Mouse (Mus musculus): ENCODE data around the gene Rpl41. TPM values are rescaled to one million over a fixed set of nuclear protein-coding genes. Genes with fewer than 3 reads are reported as not detected.

The Rpl41 gene
- 1,000 to 10,000 TPM; 2,845 to 2,862 TPM for total RNA-seq (2021)
- long read RNA-seq, experiment 1, transcript Rpl41-206 (3 exons, 544 nt) = minor isoform, 112 of 1,811 reads
- long read RNA-seq, experiment 1, transcript Rpl41-203 (4 exons, 437 nt) = minor isoform, 32 of 1,811 reads
- long read RNA-seq, experiment 1, transcript Rpl41-201 (4 exons, 582 nt) = major isoform, 1,594 of 1,811 reads
- long read RNA-seq, experiment 1, partial matches to known transcripts = 4 of 1,811 reads
- long read RNA-seq, experiment 1, other reads (novel, unspliced or antisense) = 65 of 1,811 reads
- long read RNA-seq, experiment 2, transcript Rpl41-201 (4 exons, 582 nt) = major isoform, 1,062 of 1,195 reads
- long read RNA-seq, experiment 2, transcript Rpl41-206 (3 exons, 544 nt) = minor isoform, 81 of 1,195 reads
- long read RNA-seq, experiment 2, transcript Rpl41-203 (4 exons, 437 nt) = minor isoform, 26 of 1,195 reads
- long read RNA-seq, experiment 2, partial matches to known transcripts = 19 of 1,195 reads
- long read RNA-seq, experiment 2, other reads (novel, unspliced or antisense) = 4 of 1,195 reads

DNA sequence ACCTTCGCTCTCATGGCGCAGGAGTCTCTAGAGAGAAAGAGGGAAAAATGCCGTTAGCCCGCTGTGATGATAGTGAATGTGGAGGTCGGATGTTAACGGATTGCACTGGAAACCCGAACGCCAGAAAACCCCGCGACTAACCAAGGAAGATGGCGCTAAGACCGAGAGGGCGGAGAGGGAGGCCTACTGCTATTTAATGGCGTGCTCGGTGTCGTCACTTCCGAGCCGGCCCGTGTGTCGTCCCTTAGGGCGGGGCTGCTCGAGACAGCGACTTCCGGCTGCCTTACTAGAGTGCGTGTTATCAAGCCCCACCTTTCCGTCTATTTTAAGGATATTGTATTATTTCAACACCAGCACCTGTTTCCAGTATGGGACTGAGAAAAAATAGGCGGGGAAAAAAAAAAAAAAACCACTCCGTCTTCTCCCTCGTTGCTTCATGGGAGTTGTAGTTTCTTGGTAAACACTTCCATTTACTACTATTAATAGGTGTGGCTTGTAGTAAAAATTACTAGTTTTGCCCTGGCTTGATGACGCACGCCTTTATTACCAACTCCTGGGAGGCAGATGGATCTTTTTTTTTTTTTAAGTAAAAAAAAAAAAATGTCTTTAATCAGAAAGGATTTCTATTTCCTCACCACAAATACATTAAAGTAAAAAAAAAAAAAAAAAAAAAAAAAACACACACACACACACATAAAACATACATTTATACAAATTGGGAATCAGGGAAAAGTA lies at the start of gene Rpl41:
Gene Rpl41 (minus strand): TSS at position 359 of the 735 bp plus-strand sequence.
- peak; percentile 93 to 94 for DNase-seq

DNA sequence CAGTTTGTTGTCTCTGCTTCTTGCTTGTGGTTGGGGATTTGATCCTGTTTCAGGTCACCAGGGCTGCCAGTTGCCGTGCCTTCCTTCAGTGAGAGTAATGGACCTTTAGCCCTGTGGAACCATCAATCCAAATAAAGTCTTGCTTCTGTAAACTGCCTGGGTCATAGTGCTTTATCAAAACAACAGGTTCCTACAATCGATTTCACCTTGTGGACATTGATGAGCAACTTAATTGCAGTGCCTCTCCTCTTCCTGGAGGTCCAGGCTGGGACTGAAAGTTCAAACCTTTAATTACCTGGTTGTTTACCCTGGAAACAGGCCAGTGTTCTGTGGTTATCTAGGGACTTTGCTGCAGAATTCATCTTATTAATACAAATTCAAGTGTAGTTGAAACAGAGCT lies 49.4 kb upstream of the Rpl41 start:
- no peak for DNase-seq

DNA sequence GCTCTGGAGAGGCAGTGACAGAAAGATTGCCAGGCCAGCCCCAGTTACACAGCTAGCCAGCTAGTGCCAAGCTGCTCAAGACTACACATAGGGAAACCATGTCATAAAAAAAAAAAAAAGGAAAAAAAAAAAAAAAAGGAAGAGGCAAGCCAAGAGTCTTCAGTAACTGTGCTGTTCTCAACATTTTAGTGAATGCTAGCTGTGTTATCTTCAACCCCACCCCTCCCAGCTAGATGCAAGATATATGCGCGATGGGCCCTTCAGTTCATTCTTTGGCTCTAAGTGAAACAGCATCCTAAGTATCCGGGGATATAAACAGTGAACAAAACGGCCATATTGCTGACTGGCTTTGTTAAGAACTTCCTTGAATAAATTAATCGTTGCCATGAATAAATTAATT lies 43.7 kb upstream of the Rpl41 start:
- DNase-seq = no peak

DNA sequence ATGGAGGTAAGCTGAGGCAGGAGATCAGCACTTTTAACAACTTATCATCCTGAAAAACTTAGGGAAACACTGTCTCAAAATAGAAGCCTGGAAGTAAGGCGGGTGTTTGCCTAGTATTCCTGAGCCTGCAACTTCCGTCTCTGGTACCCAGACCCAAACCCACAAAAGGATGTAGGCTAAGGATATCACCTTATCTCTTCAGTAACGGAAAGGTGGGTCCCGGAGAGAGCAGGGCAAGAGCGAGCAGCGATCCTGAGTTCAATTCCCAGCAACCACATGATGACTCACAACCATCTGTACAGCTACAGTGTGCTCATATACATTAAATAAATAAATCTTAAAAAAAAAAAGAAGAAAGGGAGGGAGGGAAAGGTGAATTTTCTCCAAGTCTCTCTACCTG lies 42.3 kb upstream of the Rpl41 start:
- no peak for DNase-seq

DNA sequence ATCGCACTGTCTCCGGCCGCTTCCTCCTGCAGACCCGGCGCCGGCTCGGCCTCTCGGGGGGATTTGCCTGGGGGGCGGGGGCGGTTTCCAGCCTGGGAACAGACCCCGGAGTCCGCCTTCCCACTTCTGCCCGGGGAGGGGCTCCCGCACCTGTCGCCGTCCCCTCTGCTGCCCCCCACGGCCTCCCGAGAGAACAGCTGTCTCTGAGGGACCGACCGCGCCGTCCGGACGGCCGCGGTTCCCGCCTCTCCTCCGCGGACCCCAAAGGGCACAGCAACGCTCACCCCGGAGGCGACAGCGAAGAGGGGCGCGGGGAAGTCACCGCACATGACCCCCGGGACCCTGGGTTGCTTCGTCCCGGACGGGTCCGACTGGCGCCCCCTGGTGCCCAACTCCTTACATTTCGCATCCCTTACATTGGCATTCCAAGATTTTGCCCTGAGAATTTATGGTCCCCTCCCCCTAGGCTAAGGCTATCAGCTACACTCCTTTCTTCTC lies 41.1 kb upstream of the Rpl41 start:
- DNase-seq = peak; percentile 71 to 86

DNA sequence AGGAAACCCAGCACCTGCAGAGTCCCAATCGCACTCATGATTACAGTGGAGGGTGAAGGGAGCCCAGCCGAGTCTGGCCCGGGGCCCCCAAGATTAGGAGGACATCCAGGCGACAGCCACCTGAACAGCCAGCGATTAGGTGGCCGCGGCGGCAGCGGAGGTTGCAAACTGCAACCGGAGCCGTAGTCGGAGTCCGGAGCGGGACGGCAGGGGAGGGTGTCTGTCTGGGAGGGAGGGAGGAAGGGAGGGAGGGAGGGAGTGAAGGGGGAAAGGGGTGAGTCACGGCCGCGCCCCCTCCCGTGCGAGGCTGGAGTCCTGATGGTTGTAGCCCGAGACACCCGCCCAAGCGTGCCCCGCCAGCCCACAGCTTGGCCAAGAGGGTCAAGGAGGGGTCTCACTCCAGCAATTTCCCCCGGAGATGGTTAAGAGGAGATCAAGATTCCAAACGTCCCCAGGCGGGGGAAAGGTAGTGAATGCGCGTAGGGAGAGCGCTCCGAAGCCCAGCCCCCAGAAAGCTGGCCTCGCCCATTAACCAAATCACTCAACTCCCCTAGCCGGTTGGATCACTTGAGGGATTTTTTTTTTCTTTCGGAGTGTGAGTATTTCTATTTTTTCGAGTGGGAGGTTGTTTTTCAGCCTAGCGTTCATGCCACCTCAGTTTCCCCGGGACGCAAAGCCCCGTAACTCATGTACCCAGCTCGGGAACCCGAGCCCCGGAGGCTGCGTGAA lies 40.5 kb upstream of the Rpl41 start, which contains the start of gene Erbb3:
Gene Erbb3 (minus strand): TSS at position 189 of the 729 bp plus-strand sequence.
- DNase-seq = peak; percentile 69 to 78

DNA sequence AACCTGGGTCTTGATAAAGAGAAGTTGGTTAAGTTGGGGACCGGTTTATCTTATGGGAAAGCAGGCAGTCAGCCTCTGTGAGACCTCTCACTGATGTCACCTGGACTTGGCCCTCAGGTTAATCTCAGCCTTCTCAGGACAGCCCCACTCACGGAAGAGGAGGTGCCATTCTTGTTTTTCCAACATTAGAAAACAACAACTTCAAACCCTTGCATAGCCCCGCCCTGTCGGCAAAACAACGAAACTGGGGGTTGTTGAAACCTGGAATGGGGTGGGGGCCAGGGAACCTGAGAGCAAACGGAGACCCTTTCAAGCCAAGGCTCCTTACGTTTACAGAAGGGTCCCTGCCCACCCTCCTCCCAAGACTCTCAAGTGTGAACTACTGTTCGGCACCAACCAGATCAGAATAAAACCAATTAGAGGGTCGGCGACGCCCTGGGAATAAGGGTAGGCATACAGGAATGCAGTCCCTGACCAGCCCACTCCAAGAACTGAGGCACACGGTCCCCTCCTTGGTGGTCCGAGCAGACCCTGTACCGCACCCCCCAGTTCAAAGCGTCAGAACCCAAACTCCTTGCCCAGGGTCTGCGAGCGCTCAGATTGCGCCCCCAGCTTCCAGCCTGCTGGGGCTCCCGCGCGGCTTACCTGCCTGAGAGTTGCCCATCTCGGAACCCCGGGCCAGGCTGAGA lies 39.8 kb upstream of the Rpl41 start:
- DNase-seq = no peak

DNA sequence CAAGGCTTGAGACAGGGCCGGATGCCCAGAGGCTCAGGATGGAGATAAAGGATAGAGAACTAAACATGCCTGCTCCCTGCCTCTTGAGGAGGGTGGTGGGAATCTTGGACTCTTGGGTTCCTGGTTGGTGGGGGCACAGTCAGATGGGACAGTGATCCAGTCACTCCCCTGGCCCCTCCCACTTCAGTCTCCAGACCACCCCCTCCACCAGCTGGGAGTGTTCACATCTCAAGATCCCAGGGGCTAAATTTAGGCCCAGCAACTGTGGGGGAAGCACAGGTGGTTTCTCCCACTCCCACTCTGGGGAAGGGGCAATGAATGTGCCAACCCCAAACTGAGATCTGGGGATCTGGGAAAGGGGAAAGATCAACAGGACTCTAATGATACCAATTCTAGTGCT lies 39.0 kb upstream of the Rpl41 start:
- no peak for DNase-seq

DNA sequence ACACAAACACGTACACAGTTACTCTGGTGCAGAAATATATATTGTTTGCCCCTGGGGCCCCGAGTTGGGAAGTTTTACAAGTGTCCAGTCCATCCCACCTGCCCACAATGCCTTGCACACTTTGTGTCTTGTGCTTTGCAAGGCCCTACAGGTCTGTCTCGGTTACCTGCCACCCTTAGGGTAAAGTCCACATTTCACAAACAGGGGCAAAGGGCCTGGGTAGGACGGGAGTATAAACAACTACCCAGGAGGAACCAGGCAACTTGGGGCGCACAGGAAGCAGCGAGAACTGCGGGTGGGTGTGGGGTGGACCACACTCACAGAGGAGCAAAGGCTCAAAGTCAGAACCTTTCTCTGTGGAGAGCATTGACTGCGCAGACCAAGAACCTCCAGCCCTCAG lies 38.6 kb upstream of the Rpl41 start:
- no peak for DNase-seq

DNA sequence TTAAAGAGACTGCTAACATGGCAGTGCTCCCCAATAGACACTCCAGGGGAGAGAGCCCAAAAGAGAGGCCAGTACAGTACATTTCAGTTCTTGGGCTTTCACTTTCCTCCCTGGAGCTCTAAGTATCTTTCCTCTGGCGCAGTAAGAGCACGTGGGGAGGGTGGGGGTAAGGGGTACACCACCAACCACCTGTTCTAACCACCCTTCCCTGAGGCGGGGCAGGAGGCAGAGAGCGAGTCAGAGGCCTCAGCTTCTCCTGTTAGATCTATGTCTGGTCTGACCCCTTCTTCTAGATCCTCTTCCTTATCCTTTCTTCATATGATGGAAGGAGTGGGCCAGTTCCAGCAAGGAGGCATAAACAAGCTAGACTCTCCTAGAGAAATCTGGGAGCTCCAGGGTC lies 38.0 kb upstream of the Rpl41 start:
- DNase-seq = no peak

DNA sequence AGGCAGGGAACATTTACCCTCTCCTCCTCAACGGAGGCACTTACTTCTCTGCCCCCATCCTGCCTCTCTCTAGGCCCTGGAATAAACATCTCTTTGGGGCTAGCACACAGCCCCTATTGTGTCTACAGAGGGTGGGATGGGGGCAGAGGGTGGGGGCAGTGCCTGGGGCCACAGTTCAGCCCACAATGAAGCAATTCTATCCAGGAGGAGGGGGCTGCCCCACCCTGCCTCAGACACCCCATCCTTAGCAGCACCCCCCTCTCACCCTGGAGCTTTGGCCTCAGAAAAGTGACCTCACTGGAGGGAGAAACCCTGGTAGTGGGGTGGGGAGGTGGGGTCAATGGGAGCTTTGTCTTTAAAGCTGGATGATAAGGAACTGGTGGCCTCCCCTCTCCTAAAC lies 37.4 kb upstream of the Rpl41 start:
- DNase-seq = no peak

DNA sequence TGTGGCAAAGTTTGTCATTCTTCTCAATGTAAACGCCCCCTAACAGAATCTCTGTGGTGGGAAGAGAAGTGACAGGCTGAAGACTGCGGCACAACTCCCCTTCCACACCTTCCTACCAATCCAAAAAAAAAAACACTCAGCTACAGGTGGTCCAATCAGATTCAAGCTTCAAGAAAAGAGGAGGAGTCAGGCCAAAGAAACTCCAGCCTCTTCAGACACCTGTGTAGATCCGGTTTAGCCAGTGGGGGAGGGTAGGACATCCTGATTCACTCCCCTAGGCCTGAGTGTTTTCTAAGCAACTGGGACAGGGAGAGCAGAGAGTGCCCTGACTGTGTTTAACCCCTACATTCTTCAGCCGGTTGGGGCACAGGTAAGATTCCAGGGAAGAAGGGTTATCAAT lies 35.3 kb upstream of the Rpl41 start:
- no peak for DNase-seq

DNA sequence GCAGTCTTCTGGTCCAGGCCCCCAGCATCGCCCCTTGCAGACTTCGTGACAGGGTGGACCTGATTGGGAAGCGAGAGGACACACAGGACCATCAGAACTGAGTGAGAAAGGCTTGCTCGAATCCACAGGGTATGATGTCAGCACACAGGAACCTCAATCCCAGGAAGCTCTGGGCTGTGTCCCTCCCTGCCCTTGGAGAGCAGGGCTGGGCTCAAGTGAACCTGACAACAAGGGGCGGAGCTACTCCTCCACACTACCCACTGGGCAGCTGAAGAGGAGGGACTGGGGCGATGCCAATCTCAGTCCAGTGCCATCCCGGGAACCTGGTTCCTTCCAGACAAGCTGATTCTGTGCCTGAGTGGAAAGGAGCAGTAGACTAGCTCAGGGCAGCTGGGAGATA lies 34.5 kb upstream of the Rpl41 start:
- DNase-seq = peak; percentile 74 to 84

DNA sequence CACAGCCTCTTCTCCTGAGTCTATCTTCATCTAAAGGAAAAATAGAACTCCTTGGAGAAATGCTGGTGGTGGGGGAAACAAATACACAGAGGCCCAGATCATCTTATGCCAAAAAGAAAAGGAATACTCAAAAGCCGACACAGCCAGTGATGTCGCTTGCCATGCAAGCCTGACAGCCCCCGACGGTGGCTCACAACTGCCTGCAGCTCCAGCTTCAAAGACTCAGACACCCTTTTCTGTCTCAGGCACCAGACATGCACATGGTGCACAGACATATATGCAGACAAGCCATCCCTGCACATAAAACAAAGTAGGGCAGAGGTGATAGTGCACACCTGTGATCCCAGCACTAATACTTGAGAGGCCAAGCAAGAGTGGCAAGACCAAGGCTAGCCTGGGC lies 30.6 kb upstream of the Rpl41 start:
- no peak for DNase-seq

DNA sequence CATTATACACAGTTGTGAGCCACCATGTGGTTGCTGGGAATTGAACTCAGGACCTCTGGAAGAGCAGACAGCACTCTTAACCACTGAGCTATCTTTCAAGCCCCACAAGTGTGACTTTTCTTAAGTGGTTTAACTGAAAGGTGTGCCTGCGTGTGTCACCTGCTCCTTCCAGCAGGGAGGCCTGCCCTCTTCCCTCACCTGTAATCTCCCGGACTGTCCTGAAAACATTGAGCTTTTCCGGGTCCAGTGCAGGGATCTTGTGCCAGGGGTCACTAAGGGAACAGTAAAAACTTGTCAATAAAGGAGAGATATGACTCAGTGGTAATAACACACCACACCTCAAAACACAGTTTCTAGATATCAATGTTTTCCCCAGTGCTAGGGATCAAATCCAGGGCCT lies 30.2 kb upstream of the Rpl41 start:
- no peak for DNase-seq

DNA sequence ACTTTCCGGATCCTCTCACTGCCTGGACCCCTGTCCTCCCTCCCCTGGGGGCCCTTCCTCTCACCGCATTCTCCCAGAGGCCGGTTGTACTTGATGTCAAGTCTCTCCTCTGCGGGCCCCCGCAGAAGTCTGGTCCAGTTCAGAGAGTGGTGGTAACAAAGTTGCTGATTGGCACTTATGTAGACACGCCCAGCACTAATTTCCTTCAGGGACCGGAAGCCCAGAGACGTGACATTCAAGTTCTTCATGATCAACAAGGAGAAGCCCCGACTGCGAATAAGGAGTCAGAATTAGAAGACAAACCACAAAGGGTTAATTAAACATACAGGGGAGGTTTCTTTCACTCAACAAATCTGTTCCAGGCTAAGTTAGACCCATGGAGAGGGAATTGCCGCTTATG lies 29.2 kb upstream of the Rpl41 start:
- DNase-seq = no peak

DNA sequence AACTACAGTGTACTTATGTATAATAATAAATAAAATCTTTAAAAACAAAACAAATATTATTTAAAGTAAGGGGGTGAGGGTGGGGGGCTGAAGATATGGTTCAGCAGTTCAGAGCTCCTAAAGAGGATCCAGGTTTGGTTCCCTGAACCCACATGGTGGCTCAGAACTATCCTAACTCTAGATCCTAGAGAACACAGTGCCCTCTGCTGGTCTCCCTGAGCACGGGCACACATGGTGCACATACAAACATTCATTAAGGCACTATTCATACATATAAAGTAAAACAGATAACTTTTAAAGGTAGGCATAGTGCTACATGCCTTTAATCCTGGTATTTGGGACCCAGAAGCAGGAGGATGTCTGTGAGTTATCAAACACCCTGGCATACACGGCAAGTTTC lies 26.0 kb upstream of the Rpl41 start:
- DNase-seq = no peak

DNA sequence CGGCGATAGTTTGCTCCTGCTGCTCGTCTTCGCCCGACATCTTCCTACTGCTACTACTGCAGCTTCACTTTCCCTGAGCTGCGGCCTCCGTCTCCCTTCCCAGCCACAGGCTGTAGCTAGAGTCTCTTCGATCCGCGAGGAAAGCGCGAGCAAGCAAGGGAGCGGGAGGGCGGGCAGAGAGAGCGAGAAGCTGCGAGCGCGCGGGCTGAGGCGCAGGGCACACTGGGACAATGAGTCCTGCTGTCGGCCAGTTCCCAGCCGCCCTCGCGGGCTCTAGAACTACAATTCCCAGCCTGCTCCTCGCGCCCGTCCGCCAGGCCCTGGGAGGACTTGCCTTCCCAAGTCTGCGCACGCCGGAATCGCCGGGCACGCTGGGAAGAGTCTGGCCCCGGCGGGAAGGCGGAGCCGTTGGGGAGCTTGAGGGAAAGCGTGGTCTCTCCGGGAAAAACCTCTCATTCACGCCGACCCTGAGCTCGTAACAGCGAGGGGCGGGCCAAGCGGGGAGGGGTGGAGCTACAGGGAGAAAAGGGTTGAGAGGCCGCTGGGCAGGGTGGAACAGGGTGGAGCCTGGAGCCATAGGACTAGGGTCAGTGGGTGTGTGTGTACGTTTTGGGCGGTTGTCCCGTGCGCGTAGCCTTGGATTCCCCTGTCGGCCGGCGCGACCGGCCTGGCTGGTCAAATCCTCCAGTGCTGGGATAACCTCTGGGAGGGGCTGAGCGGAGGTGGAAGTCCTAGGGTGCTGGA lies 16.9 kb upstream of the Rpl41 start, which contains the start of gene Pa2g4:
Gene Pa2g4 (minus strand): TSS at position 200 of the 744 bp plus-strand sequence.
- DNase-seq = peak; percentile 99 to 100

DNA sequence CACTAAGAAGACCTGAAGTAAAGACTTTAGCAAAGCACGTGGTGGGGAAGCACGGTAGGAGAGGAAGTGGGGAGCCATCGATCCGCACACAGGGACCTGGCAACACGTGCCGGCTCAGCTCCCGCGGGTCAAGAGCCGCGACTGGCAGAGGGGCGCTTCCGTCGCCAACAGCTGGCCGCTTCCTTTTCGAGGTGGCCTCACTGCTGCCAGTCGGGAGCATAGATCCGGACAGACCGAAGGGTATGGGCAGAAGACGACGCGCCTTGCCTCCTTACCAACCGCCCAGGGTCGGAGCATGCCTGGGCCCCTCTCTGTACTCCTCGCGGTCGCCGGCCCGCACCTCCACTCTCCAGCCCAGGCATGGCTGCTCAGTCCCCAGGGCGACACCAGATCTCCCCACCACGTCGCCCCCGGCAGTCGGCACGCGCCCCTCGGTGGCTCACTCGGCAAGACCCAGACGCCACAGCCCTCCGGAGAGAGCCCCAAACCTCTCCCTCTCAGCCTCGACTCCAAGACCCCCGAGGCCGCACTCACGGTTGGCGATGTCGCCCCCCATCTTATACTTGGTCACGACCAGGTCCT lies 16.2 kb upstream of the Rpl41 start:
- peak; percentile 49 to 61 for DNase-seq

DNA sequence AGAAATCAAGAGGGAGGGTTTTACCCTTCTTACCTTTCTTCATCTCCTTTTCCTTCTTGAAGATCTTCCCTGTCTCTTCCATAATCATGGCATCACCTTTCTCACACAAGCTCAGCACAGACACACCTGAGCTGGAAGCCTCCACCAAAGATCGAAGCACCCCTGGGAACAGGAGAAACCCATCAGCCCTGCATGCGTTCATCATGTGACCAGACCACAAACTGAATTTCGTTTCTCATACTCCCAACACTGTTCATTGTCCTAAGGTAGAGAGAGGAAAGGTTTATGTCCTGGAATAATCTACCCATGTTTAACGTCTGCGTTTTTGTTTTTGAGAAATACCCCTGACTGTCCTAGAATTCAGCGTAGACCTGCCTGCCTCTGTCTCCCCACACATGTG lies 14.4 kb upstream of the Rpl41 start:
- no peak for DNase-seq

DNA sequence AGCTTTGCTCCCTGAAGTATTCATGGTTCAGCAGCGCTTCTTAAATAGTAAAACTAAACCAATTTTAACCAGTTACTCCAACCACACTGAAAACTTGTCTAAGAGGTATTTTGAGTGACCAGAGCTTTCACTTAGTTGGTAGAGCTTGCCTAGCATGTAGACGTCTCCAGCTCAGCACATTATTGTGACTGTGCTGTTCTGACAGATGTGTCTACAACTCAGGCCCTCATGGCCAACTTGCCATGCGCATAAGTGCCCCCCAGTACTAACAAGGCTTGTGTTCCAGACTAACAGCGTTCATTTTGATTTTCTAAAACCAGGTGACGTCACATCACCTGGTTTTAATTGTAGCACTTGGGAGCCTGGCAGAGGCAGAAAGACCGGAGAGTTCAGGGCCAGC lies 7.9 kb upstream of the Rpl41 start:
- DNase-seq = no peak
